Mouse (Mus musculus) liver, embryonic 16.5 days (tissue): Measurements from ENCODE around the gene Klf4. TPM values are rescaled to one million over a fixed set of nuclear protein-coding genes. Genes with fewer than 3 reads are reported as not detected.
A peak's percentile ranks its signal among the peaks of the same experiment; 100 is the strongest.

Experiments
- ATAC-seq: fragments of 200-750 bp; cut with Nextera tagmentation; 2 replicates; pipeline ENCODE4 v1.8.0; 2017; ENCODE audit warnings: low read depth, mild to moderate bottlenecking, moderate number of reproducible peaks, moderate library complexity
- H3K27ac ChIP-seq: fragments of 300-500 bp; sonication (generic); 2 replicates; pipeline ENCODE4 v1.5.1; 2014; ENCODE audit warnings: mild to moderate bottlenecking, low read length
- H3K27me3 ChIP-seq: fragments of 300-500 bp; sonication (generic); 2 replicates; pipeline ENCODE4 v1.6.1; 2014; ENCODE audit warnings: low read depth, low read length, mixed read lengths; ENCODE audit not compliant: control insufficient read depth, insufficient read depth
- H3K36me3 ChIP-seq: fragments of 300-500 bp; sonication (generic); 2 replicates; pipeline ENCODE4 v1.6.1; 2014; ENCODE audit warnings: mild to moderate bottlenecking; ENCODE audit not compliant: control insufficient read depth, insufficient read depth
- H3K4me1 ChIP-seq: fragments of 300-500 bp; sonication (generic); 2 replicates; pipeline ENCODE4 v1.6.1; 2014; ENCODE audit warnings: low read depth, low read length, mixed read lengths; ENCODE audit not compliant: control insufficient read depth
- H3K4me2 ChIP-seq: fragments of 300-500 bp; sonication (generic); 2 replicates; pipeline ENCODE4 v1.6.1; 2014; ENCODE audit warnings: low read depth, low read length, mixed read lengths
- H3K4me3 ChIP-seq: fragments of 300-500 bp; sonication (generic); 2 replicates; pipeline ENCODE4 v1.5.1; 2014; ENCODE audit warnings: low read depth, mild to moderate bottlenecking, low read length
- H3K9ac ChIP-seq: fragments of 300-500 bp; sonication (generic); 2 replicates; pipeline ENCODE4 v1.6.1; 2014; ENCODE audit warnings: low read depth, low read length
- H3K9me3 ChIP-seq: fragments of 300-500 bp; sonication (generic); replicated peaks from 2 replicates; pipeline ENCODE4 v1.6.1; 2016; ENCODE audit warnings: low read length; ENCODE audit not compliant: control insufficient read depth
- WGBS: fragments of 180-500 bp; shearing (Covaris S2); extraction: QIAGEN DNeasy Blood & Tissue Kit; methylation state at CpG from one replicate; pipeline ENCODE4 v1.1.7; 2014; ENCODE audit not compliant: insufficient replicate concordance; 5-methylcytosine and 5-hydroxymethylcytosine counted together
- polyA plus RNA-seq: library from polyadenylated mRNA; unstranded; fragments of >200 nt; fragmentation: Nextera tagmentation; extraction: Ambion mirVana; gene quantifications from 2 replicates; pipeline ENCODE4 v1.2.1, GENCODE M21; 2015

Klf4 gene
- polyA plus RNA-seq, 1 experiment from 2014 or later, result 0.81 TPM

- H3K27ac ChIP-seq, result no peak overlapping the region
- peak overlapping the region; percentile 81 for H3K4me2 ChIP-seq
- under 1% methylated on average over 27 of the region's 27 CpGs for WGBS
- H3K9me3 ChIP-seq, result no peaks in the 10 kb centered on the region
- peak overlapping the region; percentile 55 for H3K4me3 ChIP-seq
- H3K4me1 ChIP-seq, result peaks cover 12% of the 10 kb centered on the region
- 0 out of 2 replicates have a peak, but pooled peaks have one; percentile 2 for ATAC-seq
- H3K27me3 ChIP-seq, result peaks cover 65% of the 10 kb centered on the region
- H3K36me3 ChIP-seq, result no peaks in the 10 kb centered on the region
- no peak overlapping the region; the same call in 1 of the 2 replicates for H3K9ac ChIP-seq
Observed at GRCm38 (mm10) chr4:55530236-55530635, 2.0 kb downstream of the Klf4 start.

- Histone ChIP-seq H3K9me3 (no peaks in the 10 kb centered on the region), H3K4me1 (peaks cover 12% of the 10 kb centered on the region), H3K27me3 (peaks cover 52% of the 10 kb centered on the region), H3K4me2 (no peak overlapping the region), H3K9ac (no peak overlapping the region), H3K27ac (no peak overlapping the region), H3K4me3 (no peak overlapping the region), H3K36me3 (no peaks in the 10 kb centered on the region)
- 65% methylated on average over 3 of the region's 4 CpGs for WGBS
- ATAC-seq, result no peak
Observed at GRCm38 (mm10) chr4:55528404-55528803, 3.9 kb downstream of the Klf4 start.

- 70% methylated on average over 12 of the region's 12 CpGs for WGBS
- no peak overlapping the region for H3K4me2 ChIP-seq
- no peaks in the 10 kb centered on the region for H3K36me3 ChIP-seq
- H3K9ac ChIP-seq, result no peak overlapping the region
- H3K27ac ChIP-seq, result no peak overlapping the region
- H3K4me1 ChIP-seq, result peaks cover 12% of the 10 kb centered on the region
- no peak for ATAC-seq
- no peak overlapping the region for H3K4me3 ChIP-seq
- H3K27me3 ChIP-seq, result peaks cover 47% of the 10 kb centered on the region
- no peaks in the 10 kb centered on the region for H3K9me3 ChIP-seq
Observed at GRCm38 (mm10) chr4:55527931-55528330, 4.3 kb downstream of the Klf4 start.

DNA sequence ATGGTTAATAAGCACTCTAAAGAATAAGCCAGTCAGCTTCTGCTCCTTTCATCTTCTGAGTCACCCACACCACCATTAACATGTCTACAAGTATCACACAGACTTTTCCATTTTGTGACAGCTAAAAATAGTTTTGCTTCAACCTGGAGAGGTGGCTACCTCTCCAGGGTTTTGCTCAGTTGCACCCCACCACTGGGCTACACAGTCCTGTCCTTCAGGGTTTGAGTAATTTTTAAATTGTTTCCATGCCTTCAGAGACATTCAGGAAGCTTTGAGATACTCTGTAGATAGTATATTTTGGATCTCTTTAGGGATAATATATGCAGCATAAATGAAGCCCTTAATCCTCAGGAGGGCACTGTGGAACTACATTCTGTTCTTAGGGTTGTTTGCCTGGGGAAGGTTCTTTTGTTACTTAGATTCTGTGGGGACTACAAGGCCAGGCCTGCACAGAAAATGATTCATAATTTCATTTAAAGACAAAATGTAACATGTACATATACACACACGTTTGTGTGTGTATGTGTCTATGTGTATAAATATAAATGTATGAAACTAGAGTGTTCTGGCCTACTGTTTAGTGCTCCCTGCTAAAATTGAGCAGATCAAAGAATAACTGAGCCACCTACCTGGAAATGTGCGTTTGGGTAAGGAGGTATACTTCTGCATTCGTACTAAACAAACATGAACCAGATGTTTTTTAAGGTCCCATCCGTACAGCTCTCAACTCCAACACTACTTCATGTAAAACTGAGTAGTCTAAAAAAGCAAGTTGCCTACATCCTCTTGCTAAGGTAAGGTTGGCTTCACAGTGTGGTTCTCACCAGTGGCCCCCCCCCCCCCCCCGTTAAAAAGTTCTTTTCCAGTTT is 5.8 kb downstream of the Klf4 start:
- no peak overlapping the region for H3K4me2 ChIP-seq
- no peak overlapping the region for H3K27ac ChIP-seq
- 57% methylated on average over 5 of the region's 5 CpGs for WGBS
- ATAC-seq, result no peak
- H3K9ac ChIP-seq, result no peak overlapping the region
- H3K4me1 ChIP-seq, result peaks cover 10% of the 10 kb centered on the region
- no peak overlapping the region for H3K4me3 ChIP-seq
- peaks cover 32% of the 10 kb centered on the region for H3K27me3 ChIP-seq
- no peaks in the 10 kb centered on the region for H3K36me3 ChIP-seq
- H3K9me3 ChIP-seq, result no peaks in the 10 kb centered on the region

GRCm38 (mm10) chr4:55523921-55524320 is 8.3 kb downstream of the Klf4 start:
- peaks cover 7% of the 10 kb centered on the region for H3K27me3 ChIP-seq
- no peak overlapping the region for H3K4me3 ChIP-seq
- H3K4me2 ChIP-seq, result no peak overlapping the region
- H3K9me3 ChIP-seq, result no peaks in the 10 kb centered on the region
- no peaks in the 10 kb centered on the region for H3K36me3 ChIP-seq
- no peak for ATAC-seq
- WGBS, result 49% methylated on average over 4 of the region's 4 CpGs
- no peaks in the 10 kb centered on the region for H3K4me1 ChIP-seq
- no peak overlapping the region for H3K9ac ChIP-seq
- H3K27ac ChIP-seq, result no peak overlapping the region

GRCm38 (mm10) chr4:55517438-55517837 is 14.8 kb downstream of the Klf4 start:
- H3K27ac ChIP-seq, result no peak overlapping the region
- H3K27me3 ChIP-seq, result peaks cover 12% of the 10 kb centered on the region; the same call in 1 of the 2 replicates
- no peaks in the 10 kb centered on the region for H3K4me1 ChIP-seq
- ATAC-seq, result no peak
- H3K4me3 ChIP-seq, result no peak overlapping the region
- no peaks in the 10 kb centered on the region for H3K36me3 ChIP-seq
- no peak overlapping the region for H3K4me2 ChIP-seq
- no peaks in the 10 kb centered on the region for H3K9me3 ChIP-seq
- WGBS, result 68% methylated on average over 7 of the region's 7 CpGs
- H3K9ac ChIP-seq, result no peak overlapping the region

DNA sequence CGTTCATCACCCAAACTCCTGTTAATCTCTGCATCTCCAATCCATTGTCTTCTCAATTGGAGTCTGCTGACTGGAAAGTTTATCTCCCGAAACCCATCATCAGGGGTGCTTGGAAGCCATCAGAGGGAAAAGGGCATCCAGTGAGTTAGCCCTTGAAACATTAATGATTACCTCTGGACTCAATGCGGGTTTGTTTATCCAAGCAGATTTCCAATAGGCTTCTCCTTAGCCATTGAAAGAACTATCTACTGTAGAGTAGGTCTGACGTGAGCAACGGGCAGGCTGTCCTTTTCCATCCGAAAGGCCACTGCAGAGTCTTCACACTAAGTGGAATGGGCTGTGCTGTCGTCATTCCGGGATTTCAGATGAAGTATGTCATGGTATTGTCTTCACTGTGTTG is 16.2 kb downstream of the Klf4 start:
- H3K4me2 ChIP-seq, result no peak overlapping the region
- ATAC-seq, result no peak
- H3K27ac ChIP-seq, result no peak overlapping the region
- H3K36me3 ChIP-seq, result no peaks in the 10 kb centered on the region
- H3K4me1 ChIP-seq, result no peaks in the 10 kb centered on the region
- H3K9me3 ChIP-seq, result no peaks in the 10 kb centered on the region
- no peak overlapping the region for H3K9ac ChIP-seq
- WGBS, result 51% methylated on average over 8 of the region's 8 CpGs
- no peak overlapping the region for H3K4me3 ChIP-seq
- peaks cover 12% of the 10 kb centered on the region; the same call in 1 of the 2 replicates for H3K27me3 ChIP-seq

DNA sequence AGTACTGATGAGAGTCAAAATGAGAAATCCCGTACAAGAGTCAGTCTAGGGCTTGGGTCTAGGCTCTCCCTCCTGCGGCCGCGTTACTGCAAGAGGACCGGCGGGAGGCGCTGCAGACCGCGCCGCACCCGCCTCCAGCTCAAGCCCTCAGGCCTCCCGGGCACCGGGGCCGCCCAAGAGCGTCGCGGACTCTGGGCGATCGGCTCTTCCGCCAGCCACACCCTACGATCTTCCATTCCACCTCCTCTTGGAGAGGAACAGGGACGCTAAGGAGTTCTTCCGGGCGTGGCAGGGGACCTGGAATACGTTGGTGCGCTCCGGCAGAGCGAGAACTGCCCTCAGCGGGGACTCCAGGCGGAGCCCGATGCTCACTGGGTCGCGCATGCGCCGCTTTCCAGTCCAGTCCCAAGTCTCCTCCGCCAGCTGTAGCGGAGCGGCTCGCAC is 17.5 kb downstream of the Klf4 start:
- Histone ChIP-seq H3K9me3 (no peaks in the 10 kb centered on the region), H3K4me1 (no peaks in the 10 kb centered on the region), H3K27ac (no peak overlapping the region), H3K4me3 (peak overlapping the region; percentile 51), H3K27me3 (peaks cover 12% of the 10 kb centered on the region; the same call in 1 of the 2 replicates), H3K9ac (peak overlapping the region; percentile 14; the same call in 1 of the 2 replicates), H3K4me2 (peak overlapping the region; percentile 56), H3K36me3 (no peaks in the 10 kb centered on the region)
- ATAC-seq, result peak; percentile 64
- WGBS, result under 1% methylated on average over 39 of the region's 39 CpGs

DNA sequence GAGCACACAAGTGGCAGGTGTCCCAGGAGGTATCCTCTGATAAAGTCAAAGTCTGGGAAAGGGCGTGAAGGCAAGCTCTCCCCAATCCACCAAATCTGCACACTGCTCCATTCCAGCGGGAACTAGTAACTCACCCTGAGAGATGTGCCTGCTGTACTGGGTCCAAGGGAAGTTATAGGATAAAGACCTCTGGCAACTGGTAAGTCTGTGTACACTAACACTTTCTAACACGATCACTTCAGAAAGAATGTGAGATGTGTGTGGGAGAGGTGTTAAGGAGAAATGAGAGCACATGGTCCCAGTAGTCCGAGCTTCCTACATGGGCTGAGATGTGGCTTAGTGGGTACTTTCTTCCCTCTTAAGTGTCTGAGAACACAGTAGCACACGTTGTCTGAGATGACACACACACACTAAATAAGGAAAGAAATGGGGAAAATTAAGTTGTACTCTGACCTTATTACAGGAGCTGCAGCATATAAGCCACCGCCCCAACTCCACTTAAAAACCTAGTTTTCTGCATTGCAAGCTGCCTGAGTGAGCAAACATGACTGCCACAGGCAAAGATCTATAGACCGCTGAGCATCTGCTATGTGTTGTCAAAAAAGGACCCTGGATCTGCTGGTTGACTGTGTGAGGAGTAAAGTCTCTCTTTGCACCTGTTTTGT is 18.5 kb downstream of the Klf4 start:
- no peaks in the 10 kb centered on the region for H3K4me1 ChIP-seq
- peaks cover 12% of the 10 kb centered on the region; the same call in 1 of the 2 replicates for H3K27me3 ChIP-seq
- no peaks in the 10 kb centered on the region for H3K36me3 ChIP-seq
- H3K4me3 ChIP-seq, result no peak overlapping the region
- no peak overlapping the region for H3K4me2 ChIP-seq
- WGBS, result 59% methylated on average over 7 of the region's 7 CpGs
- no peak overlapping the region for H3K9ac ChIP-seq
- no peak for ATAC-seq
- H3K27ac ChIP-seq, result no peak overlapping the region
- no peaks in the 10 kb centered on the region for H3K9me3 ChIP-seq
